Mouse (Mus musculus) layer of hippocampus, adult 8-10 months (tissue): ENCODE measurements at regions not wholly inside any gene's neighbourhood (a gene's known extent, or its start where the extent isn't known, plus 50 kb on each side); places are given as distances from the start of the nearest gene placed in this dataset.
A peak's percentile ranks its signal among the peaks of the same experiment; 100 is the strongest.

Experiments
- DNase-seq, 2 experiments: peaks; one replicate each; pipeline ENCODE4 v3.0.0; 2022; ENCODE audit warnings: low spot score in 2 of 2

GRCm38 (mm10) chr19:27564086-27564485 is 134.5 kb upstream of the Pum3 start:
- no peak for DNase-seq

- DNase-seq: no peak
Measured at GRCm38 (mm10) chr19:27563592-27563991, 134.0 kb upstream of the Pum3 start.

DNA sequence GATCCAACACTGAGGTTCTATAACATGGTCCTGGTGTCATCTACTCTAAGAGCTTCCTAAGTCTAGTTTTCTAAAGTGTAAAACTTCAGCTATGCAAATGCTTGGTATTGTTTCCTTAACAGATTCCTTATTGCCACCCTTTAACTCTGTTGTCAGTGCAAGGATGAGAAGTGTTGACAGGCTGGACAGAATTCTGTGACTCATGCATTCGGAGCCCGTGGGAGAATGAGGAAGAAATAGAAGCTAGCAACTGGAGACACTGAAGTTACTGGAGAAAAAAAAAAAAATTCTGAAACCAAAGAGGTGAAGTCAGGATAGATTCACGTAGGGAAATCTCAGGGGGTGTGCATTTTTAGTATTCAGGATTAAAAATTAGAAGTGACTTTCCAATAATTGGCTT is 128.6 kb upstream of the Pum3 start:
- DNase-seq: no peak

- no peak for DNase-seq
Measured at GRCm38 (mm10) chr19:27556697-27557096, 127.1 kb upstream of the Pum3 start.

DNA sequence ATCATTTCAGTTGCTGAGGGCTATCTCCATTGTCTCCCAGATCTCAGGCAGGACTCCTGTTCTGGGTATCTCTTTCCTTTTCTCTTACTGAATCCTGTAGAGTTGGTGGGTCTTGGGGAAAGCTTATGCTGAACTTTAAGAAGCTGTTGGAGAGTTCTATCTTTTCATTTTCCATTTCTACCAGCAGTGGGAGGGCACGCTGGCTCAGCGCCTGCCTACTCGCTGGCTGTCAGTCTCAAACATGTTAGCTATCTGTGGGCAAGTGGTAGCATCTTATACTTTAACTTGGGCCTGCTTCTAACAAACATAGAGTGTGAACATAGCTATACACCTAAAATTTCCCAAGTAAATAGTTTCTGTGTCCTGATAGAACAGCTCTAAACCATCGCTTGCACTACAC is 125.2 kb upstream of the Pum3 start:
- DNase-seq: no peak

DNA sequence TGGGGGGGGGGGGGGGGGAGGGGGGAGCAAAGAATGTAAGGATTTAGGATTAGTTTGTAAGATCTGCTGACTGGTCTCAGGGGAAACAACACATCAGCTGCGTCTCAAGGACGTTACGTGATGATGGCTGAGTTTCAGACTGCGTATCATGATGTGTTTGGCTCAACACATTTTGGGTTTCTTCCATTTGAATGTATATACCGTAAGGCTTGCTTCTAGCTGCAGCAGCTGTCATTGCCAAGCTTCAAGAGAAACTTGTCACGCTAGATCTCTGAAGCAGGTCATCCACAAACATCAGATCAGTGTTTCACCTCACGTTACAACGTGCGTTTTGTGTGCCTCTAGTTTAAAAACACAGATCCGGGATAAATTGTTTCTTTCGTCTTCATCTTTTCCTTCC is 123.6 kb upstream of the Pum3 start:
- DNase-seq: no peak

DNA sequence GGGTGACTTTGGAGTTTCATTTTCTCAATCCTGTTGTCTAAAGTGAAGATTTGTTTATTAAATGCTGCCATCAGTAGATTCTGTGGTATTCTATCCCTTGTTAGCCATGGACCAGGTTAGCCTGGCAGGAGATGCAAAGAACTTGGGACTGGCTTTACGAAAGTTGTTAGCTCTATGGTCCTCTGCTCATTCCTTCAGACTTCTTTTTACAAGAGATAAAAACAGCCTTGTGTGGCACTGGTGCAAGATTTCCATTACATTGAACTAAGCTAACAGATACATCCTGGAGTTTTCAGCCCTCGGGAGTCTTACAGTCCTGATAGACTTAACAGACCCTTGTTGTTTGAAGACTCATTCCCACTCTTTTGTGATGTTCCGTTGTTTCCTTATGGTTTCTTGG is 108.1 kb upstream of the Pum3 start:
- DNase-seq: no peak

DNA sequence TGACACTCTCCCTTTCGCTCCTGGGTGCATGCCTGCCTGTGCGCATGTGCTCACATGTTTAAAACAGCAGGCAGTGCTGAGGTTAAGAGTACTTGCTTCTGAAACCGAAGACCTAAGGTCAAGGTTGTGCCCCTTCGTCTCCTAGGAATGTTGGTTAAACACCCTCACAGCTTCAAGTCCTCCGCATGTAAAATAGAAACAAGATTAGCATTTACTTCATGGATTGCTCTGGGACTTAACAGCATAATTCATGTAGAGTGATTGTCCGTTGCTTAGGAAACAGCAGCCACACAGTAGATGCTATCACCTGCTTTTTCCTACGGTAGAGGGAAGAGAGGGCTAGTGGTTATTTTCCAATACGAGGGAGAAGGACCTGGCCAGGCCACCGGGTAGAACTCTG is 107.4 kb upstream of the Pum3 start:
- no peak for DNase-seq

DNA sequence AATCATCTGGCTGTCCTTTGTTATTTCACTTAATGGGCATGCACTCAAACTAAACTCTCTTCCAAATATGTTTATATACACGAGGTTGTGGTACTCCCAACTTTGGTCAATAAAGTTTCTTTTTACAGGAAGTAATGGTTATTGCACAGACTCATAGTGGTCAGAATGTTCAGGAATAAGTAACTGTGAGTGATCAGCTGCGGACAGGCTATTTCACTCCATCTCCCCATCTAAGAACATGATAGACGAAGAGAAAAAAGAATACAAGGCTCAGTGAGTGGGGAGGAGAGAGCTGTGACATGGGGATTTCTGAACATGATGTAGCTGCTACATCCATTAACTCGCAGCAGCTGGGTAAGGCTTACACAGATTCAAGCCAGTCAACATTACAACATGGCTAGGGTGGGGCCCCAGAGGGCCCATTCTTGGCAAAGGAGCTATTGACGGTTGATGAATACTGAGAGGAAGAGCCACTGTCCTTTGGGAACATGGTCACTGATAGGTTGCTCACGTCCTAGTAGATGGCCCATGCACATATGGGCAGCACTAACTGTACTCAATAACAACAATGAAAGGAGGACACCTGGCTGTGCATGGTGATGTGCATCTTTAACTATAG is 98.4 kb upstream of the Pum3 start:
- DNase-seq: no peak

DNA sequence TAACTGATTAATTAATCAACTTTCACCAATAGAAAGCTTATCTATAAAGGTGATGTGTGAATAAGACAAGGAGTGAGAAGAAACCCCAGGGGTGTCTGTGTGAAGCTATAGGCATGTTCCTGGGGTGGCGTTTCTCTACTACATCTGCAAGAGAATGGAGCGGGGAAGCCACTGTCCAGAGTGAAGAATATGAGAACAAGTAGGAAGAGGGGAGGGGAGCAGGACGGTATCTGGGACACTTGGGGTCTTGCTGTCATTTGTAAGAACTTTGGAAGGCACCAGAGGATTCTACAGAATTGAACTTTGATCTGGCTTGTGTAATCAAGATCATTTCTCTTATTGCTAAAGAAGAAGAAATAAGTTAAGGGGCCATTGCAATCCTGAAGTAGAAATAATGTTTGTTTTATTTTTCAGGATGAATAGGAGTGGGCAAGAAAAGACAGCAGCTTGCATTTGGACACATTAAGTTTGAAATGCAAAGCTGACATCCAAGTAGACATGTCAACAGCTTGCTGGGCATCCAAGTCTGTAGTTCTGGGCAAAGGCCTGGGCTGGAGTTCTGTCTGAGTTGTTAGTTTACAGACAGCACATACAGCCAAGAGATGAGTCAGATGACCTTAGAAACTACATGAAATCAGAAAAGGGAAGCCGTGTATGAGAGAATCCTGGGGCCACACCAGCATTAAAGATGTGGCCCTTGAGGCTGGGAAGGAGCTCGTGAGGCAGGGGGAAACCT is 89.9 kb upstream of the Pum3 start:
- no peak for DNase-seq

DNA sequence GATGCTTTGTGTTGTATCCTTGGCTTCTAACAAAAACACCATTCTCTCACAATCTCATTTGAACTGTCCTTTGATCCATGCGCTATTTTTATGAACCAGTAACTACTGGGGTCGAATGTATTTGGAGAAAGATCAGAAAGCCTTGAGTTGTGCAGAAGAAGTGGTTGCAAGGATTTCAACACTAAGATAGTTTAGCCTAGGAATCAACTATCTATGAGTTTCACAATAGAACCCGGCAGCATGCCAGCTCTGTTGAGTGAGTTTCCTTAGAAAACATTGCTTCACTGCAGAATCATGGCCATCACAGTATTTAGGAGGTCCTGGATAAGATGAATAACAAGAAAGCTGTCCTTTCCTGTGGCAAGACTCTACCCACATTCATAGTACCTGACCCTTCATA is 84.6 kb upstream of the Pum3 start:
- DNase-seq: no peak

- no peak for DNase-seq
Measured at GRCm38 (mm10) chr19:27513535-27513934, 83.9 kb upstream of the Pum3 start.

- no peak for DNase-seq
Measured at GRCm38 (mm10) chr19:27511340-27511739, 81.7 kb upstream of the Pum3 start.

- DNase-seq: peak; percentile 66 to 75
Measured at GRCm38 (mm10) chr19:27509956-27510639, 80.5 kb upstream of the Pum3 start.

DNA sequence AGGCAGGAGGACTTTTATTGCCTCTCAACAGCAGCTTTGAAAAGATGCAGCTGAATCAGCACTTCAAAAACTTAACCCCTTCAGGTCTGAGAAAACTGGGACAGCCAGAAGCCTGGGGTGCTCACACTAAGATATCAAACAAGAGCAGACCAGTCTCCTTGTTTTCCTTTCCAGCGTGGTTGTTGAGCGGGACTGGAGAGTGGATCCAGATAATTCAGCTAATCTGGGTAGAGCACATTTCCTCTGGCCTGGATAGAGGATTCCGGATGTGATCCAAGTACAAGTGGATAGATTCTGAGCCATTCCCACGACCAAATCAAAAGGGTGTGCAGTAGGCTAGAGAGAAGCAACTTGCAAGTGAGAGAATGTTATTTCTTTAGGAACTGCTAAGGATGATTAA is 68.7 kb upstream of the Pum3 start:
- no peak for DNase-seq

DNA sequence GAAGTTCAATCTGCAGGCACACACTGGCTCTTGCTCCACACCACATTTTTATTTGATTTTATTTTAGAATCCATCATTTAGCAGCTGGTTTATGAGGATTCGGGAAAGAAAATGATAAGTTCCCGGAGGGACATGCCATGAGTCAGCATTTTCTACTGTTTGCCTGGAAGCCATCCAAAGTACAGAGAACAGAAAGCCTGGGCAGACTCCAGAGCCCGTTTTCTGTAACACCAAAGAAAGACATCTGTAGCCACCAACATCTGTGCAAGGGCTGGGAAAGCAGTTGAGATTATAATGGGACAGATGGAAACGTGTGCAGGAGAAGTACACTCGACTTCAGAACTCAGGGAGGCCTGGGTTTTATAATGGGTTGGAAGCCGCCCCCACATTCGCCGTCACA is 62.8 kb upstream of the Pum3 start:
- DNase-seq: peak; percentile 19 to 23

DNA sequence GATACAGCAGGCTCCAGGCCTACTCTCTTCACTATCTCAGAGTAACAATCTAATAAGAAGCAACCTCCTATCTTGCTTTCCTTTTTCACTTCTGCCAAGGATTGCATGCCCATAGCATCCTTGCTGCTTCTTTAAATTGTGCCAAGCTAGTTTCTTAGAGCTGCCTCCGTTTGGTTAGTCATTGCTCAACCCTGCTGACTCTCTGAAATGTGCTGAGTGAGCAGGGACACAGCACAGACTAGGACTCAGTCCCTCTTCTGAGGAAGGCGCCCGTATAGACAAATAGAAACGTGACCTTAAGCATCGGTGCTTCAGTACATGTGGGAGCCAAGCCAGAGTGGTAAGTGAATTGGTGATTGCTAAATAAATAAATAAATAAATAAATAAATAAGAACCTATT is 62.2 kb upstream of the Pum3 start:
- DNase-seq: no peak

GRCm38 (mm10) chr19:27489053-27489452 is 59.4 kb upstream of the Pum3 start:
- no peak for DNase-seq
